Mouse (Mus musculus) urinary bladder, adult 18-20 months (tissue): ENCODE results near the gene Zbtb44.

Source experiments
- DNase-seq, 2 experiments: peaks; one replicate each; pipeline ENCODE4 v3.0.0; 2022; ENCODE audit warnings: low spot score in 2 of 2, mixed read lengths in 2 of 2

Gene Zbtb44

DNA sequence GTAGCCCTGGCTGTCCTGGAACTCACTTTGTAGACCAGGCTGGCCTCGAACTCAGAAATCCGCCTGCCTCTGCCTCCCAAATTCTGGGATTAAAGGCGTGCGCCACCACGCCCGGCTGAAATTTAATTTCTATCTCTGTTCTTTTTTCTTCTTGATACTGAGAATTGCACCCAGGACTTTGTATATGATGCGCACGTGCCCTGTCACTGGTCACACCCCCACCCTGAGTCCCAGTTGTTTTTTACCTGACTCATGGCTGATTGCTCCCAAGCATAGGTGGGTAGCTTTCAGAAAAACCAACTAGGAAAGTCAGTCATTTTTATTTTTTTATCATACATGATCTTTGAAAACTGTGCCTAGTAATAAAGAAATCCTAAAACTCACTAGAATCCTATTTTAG, 40.3 kb downstream of the Zbtb44 start:
- DNase-seq: no peak

GRCm38 (mm10) chr9:31072256-31072655, 41.8 kb downstream of the Zbtb44 start:
- no peak for DNase-seq

DNA sequence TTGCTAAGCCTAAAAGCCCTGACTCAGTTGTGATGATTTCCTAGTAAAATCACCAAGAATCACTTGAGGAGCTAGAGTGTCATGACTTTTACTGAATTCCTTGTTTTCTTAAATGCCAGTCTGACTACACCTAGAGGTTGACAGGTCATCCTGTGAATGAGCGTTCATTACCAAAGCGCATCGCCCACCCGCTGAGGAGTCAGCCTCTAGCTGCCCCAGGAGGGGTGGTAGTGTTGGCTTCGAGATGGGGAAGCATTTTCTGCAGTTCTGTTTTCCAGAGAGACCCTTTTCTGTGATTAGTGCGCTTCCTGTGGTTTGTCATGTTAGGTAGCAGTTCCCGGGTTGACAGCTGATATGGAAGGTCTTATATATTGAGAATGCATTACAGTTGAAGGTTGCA, 43.4 kb downstream of the Zbtb44 start:
- DNase-seq: no peak

- no peak for DNase-seq
Observed at GRCm38 (mm10) chr9:31074836-31075235, 44.4 kb downstream of the Zbtb44 start.

GRCm38 (mm10) chr9:31080726-31081125, 50.3 kb downstream of the Zbtb44 start:
- no peak for DNase-seq

GRCm38 (mm10) chr9:31082054-31082666, 51.7 kb downstream of the Zbtb44 start:
- DNase-seq: peak; percentile 48 to 61

DNA sequence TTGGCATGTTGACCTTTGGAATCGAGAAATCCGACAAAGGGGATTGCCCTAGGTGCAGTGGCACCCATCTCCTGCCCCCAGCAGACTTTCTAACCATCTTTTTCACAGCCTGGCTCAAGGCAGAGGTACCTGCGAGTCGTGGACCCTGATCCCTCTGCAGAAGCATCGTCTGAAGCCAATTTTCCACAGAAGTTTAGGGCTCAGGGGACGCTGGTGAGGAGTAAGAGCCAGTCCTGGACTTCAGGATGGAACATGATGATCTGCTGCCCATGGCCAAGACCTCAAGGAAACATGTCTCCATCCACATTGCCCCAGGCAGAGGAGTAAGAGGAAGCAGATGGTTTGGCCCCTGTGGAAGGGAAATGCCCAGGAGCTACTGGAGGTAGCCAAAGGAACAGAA, 52.3 kb downstream of the Zbtb44 start:
- DNase-seq: no peak

GRCm38 (mm10) chr9:31085556-31085955, 55.1 kb downstream of the Zbtb44 start:
- no peak for DNase-seq

GRCm38 (mm10) chr9:31086085-31086753, 55.8 kb downstream of the Zbtb44 start:
- peak; percentile 25 to 43 for DNase-seq

DNA sequence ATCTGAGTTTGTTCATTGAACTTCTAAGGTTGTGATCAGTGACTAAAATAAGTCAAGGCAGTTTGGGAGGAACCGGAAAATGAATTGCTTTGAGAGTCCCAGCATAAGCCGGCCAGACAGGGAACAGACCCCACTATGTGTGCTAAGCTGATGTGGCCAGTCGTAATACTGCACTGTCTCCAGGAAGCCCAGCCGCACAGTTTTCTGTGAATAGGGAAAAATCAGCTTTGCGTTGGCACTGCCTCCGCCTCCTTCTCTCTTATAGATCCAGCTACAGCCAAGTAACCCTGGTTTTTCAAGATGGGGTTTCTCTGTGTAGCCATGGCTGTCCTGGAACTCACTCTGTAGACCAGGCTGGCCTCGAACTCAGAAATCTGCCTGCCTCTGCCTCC, 56.3 kb downstream of the Zbtb44 start:
- DNase-seq: no peak

DNA sequence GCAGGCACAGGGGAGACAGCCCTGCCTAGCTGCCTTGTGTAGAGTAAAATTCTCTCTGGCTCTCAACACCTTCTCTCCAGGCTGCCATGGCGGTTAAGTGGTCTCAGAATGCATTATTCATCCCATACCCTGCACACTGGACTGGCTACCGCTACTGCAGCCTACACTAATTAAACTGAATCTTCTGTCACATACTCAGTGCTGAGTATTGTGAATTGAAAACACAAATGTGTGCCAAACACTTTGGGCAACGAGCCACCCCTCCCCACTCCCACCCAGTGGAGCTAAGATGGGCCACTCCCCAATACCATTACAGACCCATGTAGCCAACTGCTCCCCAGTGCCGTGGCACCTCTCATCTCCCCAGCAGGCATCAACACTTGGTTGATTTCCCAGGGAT, 57.0 kb downstream of the Zbtb44 start:
- DNase-seq: no peak

DNA sequence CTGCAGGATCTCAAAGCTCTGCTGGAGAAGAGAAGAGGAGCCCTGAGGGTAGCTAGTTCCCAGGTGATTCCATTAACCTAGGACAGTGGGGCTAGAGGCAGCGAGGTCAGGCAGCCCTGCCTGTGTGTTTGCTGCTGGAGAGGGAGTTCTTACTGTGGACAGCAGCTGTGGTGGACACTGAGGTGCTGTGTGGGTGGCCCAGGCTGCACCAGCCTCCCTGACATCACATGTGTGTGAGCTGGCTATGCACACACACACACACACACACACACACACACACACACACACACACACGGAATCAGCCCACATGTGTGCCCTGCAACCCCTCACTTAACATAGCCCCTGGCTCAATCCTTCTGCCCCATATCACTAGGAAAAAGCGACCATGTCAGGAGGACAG, 57.7 kb downstream of the Zbtb44 start:
- no peak for DNase-seq

DNA sequence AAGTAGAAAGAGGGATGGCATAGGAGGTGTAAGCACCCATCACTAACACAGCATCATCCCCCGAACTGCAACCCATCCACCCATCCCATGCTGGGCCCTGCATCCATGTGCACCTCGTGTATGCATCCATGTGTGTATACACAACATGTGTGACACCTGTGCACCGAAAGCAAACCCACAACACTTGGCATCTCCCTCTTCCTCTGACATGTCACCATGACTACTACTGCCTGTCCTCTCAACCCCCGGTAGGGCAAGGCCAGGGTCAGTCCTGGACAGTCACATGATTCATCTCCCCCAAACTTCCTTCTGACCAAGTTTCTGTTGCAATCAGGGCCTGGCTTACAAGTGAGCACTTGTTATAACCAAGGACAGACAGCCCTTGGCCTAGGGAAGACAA, 58.4 kb downstream of the Zbtb44 start:
- DNase-seq: no peak

GRCm38 (mm10) chr9:31089541-31089940, 59.1 kb downstream of the Zbtb44 start:
- DNase-seq: no peak

- no peak for DNase-seq
Observed at GRCm38 (mm10) chr9:31090081-31091023, 59.9 kb downstream of the Zbtb44 start.

GRCm38 (mm10) chr9:31091162-31091581, 60.7 kb downstream of the Zbtb44 start:
- DNase-seq: no peak

GRCm38 (mm10) chr9:31092111-31092832, 61.8 kb downstream of the Zbtb44 start:
- DNase-seq: no peak

GRCm38 (mm10) chr9:31092833-31093195, 62.4 kb downstream of the Zbtb44 start:
- DNase-seq: no peak

DNA sequence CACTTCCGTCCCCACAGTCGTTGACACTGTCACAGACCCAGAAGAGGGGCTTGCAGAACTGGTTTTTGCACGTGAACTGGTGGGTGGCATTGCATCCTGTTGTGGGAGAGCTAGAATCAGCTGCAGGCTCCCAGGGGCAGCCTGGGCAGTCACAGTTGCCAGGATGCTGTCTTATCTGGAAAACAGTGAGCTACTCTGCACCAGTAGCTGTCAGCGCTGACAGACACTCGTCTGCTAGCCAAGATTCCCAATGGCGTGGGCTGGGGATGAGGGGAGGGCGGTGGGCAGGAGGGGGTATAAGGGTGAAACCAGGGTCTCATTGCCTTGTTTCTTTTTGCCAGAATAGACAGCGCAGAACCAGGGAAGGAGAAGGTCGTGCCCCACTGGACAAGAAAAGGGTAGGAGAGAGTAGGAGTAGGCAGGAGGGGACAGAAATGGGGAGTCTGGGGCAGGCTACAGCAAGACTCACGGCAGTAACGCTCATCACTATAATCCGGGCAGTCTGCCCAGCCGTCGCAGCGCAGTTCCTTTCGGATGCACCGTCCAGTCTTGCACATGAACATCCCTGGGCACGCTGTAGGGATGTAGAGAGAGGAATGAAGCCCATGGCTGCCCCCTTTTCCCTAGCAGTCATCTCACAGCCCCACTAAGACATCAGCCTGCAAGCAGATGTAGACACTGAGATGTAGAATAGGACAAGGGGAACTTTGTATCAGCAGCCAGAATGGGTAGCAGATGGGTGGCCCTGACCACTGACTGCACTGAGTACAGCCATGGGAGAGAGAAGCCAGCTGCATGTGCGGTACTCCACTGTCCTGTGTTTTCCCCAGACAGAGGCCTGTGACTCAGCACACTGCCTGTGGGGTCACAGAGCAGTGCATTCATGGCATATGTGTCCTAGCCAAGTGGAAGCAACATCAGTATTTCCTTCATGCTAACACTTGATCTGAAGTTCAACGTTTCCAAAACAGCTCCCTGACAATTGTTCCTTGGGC, 66.9 kb downstream of the Zbtb44 start:
- DNase-seq: no peak

DNA sequence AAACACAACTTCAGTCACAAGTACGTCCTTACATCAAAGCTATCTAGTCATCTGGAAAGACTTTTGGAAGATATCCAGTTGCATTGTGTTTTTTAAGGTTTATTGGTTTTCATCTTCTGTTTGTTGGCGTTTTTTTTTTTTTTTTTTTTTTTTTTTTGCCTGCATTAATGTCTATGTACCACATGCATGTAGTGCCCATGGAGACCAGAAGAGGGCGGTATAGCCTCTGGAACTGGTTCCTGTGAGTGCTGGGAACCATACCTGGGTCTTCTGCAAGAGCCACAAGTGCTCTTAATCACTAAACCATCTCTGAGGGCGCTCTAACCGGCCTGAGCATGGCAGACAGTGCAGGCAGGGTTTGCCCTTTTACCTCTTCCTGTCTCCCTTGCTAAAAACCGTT, 67.7 kb downstream of the Zbtb44 start:
- DNase-seq: no peak

GRCm38 (mm10) chr9:31108464-31108863, 78.0 kb downstream of the Zbtb44 start:
- no peak for DNase-seq
